Mouse (Mus musculus) forebrain, embryonic 15.5 days (tissue): ENCODE measurements around the gene Tm9sf4. TPM values are rescaled to one million over a fixed set of nuclear protein-coding genes. Genes with fewer than 3 reads are reported as not detected.

Experiments
- ATAC-seq: fragments of 200-750 bp; cut with Nextera tagmentation; replicated peaks from 2 replicates; pipeline ENCODE4 v1.8.0; 2017; ENCODE audit warnings: mild to moderate bottlenecking, moderate TSS enrichment, moderate library complexity
- H3K27ac ChIP-seq: fragments of 300-500 bp; sonication (generic); replicated peaks from 2 replicates; pipeline ENCODE4 v1.5.1; 2015; ENCODE audit warnings: mild to moderate bottlenecking, inconsistent platforms
- H3K27me3 ChIP-seq: fragments of 300-500 bp; sonication (generic); 2 replicates; pipeline ENCODE4 v1.6.1; 2015; ENCODE audit warnings: inconsistent platforms
- H3K36me3 ChIP-seq: fragments of 300-500 bp; sonication (generic); 2 replicates; pipeline ENCODE4 v1.6.1; 2015; ENCODE audit warnings: mild to moderate bottlenecking, inconsistent platforms
- H3K4me1 ChIP-seq: fragments of 300-500 bp; sonication (generic); 2 replicates; pipeline ENCODE4 v1.6.1; 2015; ENCODE audit warnings: inconsistent platforms
- H3K4me2 ChIP-seq: fragments of 300-500 bp; sonication (generic); replicated peaks from 2 replicates; pipeline ENCODE4 v1.6.1; 2015; ENCODE audit warnings: mild to moderate bottlenecking, inconsistent platforms
- H3K4me3 ChIP-seq: fragments of 300-500 bp; sonication (generic); 2 replicates; pipeline ENCODE4 v1.5.1; 2015; ENCODE audit warnings: mild to moderate bottlenecking, inconsistent platforms
- H3K9ac ChIP-seq: fragments of 300-500 bp; sonication (generic); replicated peaks from 2 replicates; pipeline ENCODE4 v1.6.1; 2015; ENCODE audit warnings: mild to moderate bottlenecking, inconsistent platforms
- H3K9me3 ChIP-seq: fragments of 300-500 bp; sonication (generic); 2 replicates; pipeline ENCODE4 v1.6.1; 2016; ENCODE audit warnings: inconsistent platforms
- WGBS: fragments of 180-500 bp; shearing (Covaris S2); methylation state at CpG from one replicate; pipeline ENCODE4 v1.1.7; 2015; ENCODE audit warnings: mixed read lengths; 5-methylcytosine and 5-hydroxymethylcytosine counted together
- polyA plus RNA-seq: library from polyadenylated mRNA; unstranded; fragments of >200 nt; fragmentation: Nextera tagmentation; extraction: Ambion mirVana; gene quantifications from 2 replicates; pipeline ENCODE4 v1.2.1, GENCODE M21; 2015

Gene Tm9sf4
- polyA plus RNA-seq, 1 experiment from 2014 or later: 71.9 TPM

DNA sequence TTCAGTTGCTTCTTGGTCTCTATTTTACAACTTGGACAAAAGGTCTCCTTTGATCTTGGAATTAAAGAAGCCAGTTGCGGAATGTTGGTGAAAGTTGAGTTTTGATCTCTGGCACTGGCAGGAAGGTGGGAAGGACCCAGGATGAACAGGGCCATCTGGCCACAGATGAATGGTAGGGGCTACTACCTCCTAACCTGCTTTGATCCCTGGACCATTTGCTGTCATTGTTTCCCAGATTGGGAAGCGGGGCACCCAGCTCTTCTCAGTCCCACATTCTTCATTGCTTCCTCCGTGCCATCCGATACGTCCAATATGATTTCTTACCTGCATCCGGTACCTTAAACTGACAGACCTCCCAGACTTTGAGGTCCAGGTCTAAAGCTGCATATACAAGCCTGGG lies 6.0 kb downstream of the Tm9sf4 start:
- no peak for ATAC-seq
- Histone ChIP-seq H3K9me3 (no peaks in the 10 kb centered on the region), H3K27me3 (0 out of 2 replicates have a peak, but pooled peaks cover 3% of the 10 kb centered on the region), H3K4me1 (peaks cover 17% of the 10 kb centered on the region), H3K9ac (no peak overlapping the region), H3K4me3 (no peak overlapping the region), H3K27ac (no peak overlapping the region), H3K36me3 (no peaks in the 10 kb centered on the region), H3K4me2 (no peak overlapping the region)
- 58% methylated on average over 6 of the region's 6 CpGs for WGBS

DNA sequence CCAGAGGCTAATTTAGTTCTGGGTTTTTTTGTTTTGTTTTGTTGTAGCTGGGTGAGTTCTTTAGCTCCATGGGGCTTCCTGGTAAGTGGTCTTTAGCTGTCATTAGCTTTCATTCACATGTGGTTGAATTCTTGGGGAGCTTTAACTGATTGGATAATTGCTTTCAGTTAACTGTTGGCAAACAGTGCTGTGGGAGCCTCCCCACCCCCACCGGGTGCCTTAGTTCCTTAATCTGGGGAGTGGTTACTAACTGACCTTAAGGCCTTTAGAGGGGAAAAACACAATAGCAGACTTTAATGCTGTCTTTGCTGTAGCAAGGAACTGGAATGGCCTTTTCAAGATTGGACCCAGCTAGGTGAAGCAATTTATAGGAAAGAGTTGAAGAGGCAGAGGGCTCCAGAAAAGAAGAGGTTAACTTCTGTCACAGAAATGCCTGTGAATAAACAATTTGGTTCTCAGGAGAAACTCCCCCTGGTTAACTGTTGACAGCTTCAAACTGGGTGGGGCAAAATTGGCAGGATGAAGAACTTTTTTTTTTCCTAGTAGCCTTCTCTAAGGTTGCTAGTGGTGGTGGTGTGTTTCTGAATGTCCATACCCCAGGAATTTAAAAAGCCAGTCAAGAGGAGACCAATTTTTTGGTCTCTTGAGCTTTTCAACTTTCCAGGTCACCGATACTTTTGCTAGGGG lies 7.2 kb downstream of the Tm9sf4 start:
- no peak overlapping the region for H3K9ac ChIP-seq
- WGBS: 12% methylated on average over 2 of the region's 2 CpGs
- no peak overlapping the region for H3K4me2 ChIP-seq
- H3K4me1 ChIP-seq: peaks cover 9% of the 10 kb centered on the region
- no peaks in the 10 kb centered on the region for H3K36me3 ChIP-seq
- no peak overlapping the region for H3K4me3 ChIP-seq
- H3K27ac ChIP-seq: no peak overlapping the region
- ATAC-seq: no peak
- H3K9me3 ChIP-seq: no peaks in the 10 kb centered on the region
- H3K27me3 ChIP-seq: 0 out of 2 replicates have a peak, but pooled peaks cover 3% of the 10 kb centered on the region

DNA sequence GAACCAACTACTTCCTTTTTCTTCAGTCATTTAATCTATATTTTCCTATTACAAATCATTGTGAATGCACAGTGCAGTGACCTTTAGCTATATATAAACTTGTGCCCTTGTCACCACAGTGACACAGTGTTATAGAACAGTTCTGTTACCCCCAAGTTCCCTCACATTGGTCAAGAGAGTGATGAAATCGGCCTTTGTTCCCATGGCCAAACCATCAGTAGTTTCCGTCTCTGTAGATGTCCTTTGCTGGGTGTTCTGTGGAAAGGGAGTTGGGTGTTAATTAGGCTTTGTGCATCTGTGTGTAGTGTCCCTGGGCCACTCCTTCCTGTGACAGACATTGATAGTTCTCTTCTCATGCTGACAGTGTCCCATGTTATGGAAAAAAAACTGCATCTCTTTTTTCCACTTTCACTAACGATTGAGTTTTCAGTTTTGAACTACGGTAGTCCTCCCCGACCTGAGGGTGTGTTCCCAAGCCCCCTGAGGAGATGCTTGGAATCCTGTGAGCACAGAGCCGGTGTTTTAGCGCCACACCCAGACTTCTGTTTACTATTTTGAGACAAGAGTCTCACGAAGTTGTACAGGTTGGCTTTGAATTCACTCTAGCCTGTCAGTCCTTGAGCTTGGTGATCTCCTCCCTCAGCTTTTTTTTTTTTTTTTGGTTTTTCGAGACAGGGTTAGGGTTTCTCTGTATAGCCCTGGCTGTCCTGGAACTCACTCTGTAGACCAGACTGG lies 9.6 kb downstream of the Tm9sf4 start:
- Histone ChIP-seq H3K4me2 (no peak overlapping the region), H3K27me3 (0 out of 2 replicates have a peak, but pooled peaks cover 3% of the 10 kb centered on the region), H3K4me1 (peaks cover 9% of the 10 kb centered on the region), H3K36me3 (no peaks in the 10 kb centered on the region), H3K9me3 (no peaks in the 10 kb centered on the region), H3K27ac (no peak overlapping the region), H3K9ac (no peak overlapping the region), H3K4me3 (no peak overlapping the region)
- WGBS: 86% methylated on average over 9 of the region's 9 CpGs
- ATAC-seq: no peak

DNA sequence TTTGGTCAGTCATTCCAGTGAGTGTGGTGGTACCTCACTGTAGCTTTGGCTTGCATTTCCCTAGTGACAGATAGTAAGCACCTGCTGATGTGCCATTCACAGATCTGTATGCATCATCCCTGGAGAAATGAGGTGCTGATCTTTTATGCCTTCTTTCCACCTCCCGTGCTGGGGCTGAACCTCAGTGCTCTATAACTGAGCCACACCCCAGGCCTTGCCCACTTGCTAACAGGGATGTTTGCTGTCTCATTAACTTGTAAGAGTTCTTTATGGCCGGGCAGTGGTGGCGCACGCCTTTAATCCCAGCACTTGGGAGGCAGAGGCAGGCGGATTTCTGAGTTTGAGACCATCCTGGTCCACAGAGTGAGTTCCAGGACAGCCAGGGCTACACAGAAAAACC lies 10.9 kb downstream of the Tm9sf4 start:
- ATAC-seq: no peak
- Histone ChIP-seq H3K9ac (no peak overlapping the region), H3K36me3 (no peaks in the 10 kb centered on the region), H3K4me3 (no peak overlapping the region), H3K9me3 (no peaks in the 10 kb centered on the region), H3K27ac (no peak overlapping the region), H3K4me2 (no peak overlapping the region), H3K27me3 (0 out of 2 replicates have a peak, but pooled peaks cover 3% of the 10 kb centered on the region), H3K4me1 (peaks cover 9% of the 10 kb centered on the region)
- WGBS: 94% methylated on average over 5 of the region's 5 CpGs

DNA sequence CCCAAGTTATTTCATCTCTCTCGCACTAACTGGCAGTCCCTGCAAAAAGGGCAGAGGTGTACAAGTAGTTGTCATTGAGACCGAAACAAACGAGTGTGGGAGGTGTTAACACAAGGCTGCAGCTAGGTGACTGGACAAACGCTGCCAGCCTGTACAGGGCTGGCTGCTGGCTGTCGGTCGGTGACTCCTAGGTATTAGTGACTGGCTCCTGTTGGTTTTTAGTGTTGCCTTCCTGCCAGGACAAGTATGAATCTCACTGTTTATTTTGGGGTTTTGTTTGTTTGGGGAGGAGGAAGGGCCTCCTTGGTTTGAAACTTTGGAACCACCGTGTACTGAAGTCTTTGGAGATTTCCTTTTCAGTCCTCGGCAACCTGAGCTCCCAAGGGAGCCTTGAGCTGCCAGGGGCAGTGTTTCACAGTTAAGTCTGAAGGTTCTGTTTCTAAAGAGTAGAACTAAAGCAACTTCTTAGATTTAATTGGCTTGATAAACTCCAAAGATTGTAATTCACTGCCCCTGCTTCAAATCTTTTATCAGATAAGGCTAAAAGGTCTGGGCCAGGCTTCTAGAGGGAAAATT lies 15.0 kb downstream of the Tm9sf4 start:
- WGBS: 87% methylated on average over 8 of the region's 8 CpGs
- Histone ChIP-seq H3K4me3 (no peak overlapping the region), H3K27ac (no peak overlapping the region), H3K27me3 (no peaks in the 10 kb centered on the region), H3K4me1 (no peaks in the 10 kb centered on the region), H3K9me3 (no peaks in the 10 kb centered on the region), H3K4me2 (no peak overlapping the region), H3K36me3 (peaks cover 13% of the 10 kb centered on the region; the same call in 1 of the 2 replicates), H3K9ac (no peak overlapping the region)
- no peak for ATAC-seq

DNA sequence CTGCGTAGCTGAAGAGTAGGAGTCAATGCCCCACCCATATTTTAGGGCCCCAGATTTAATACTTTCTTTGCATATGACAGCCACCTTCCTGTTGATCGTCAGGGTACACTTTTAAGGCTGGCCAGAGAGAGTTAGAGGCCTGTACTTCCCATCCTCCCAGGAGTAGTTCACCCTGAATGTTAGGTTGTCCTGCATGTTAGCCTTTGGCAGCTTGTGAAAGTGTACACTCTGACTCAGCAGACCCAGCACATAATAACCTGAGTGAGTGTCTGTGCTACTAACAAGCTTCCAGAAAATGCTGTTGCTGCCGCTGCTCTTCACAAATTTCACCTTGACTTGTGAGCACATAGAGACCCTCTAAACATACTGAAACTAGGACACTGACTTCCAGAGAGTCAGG lies 16.1 kb downstream of the Tm9sf4 start:
- H3K27me3 ChIP-seq: no peaks in the 10 kb centered on the region
- H3K36me3 ChIP-seq: peaks cover 20% of the 10 kb centered on the region
- WGBS: 92% methylated on average over 3 of the region's 3 CpGs
- ATAC-seq: no peak
- H3K4me3 ChIP-seq: no peak overlapping the region
- no peaks in the 10 kb centered on the region for H3K4me1 ChIP-seq
- no peak overlapping the region for H3K27ac ChIP-seq
- H3K9ac ChIP-seq: no peak overlapping the region
- H3K4me2 ChIP-seq: no peak overlapping the region
- H3K9me3 ChIP-seq: no peaks in the 10 kb centered on the region

DNA sequence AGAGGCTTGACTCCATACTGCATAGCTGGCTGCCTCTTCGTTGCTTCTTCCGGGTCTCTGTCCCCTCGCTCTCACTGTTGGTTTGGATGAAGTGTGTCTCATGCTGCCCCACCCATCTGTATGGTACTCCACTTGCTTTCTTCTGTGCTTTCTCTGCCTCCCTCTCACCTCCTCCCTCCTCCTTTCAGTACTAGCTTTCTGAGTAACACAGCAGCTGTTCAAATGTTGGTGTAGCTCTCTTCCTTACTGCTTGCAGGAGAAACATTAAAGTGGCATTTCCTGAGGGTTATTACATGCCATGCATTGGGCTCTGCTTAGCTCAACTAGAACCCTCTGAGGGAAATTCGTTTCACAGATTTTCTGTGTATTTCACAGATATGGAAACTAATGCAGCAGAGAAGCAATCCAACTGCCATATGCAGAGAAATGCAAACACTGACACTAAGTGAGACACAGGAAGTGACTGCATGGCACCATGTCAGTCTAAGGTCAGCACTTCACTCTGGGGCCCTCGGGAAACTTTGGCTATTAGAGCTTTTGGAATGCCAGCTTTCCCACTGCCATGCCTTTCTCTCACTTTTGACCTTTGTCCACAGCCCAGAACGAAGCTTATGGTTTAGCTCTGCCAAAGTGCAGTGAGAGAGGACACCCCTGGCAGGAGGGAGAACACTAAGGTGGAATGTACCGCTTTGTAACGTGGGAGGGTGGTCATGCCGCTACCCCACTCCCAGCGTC lies 18.2 kb downstream of the Tm9sf4 start:
- Histone ChIP-seq H3K27me3 (no peaks in the 10 kb centered on the region), H3K27ac (no peak overlapping the region), H3K4me2 (no peak overlapping the region), H3K36me3 (peaks cover 39% of the 10 kb centered on the region), H3K9ac (no peak overlapping the region), H3K9me3 (no peaks in the 10 kb centered on the region), H3K4me1 (no peaks in the 10 kb centered on the region), H3K4me3 (no peak overlapping the region)
- whole genome bisulfite sequencing: 86% methylated on average over 10 of the region's 10 CpGs
- ATAC-seq: no peak

DNA sequence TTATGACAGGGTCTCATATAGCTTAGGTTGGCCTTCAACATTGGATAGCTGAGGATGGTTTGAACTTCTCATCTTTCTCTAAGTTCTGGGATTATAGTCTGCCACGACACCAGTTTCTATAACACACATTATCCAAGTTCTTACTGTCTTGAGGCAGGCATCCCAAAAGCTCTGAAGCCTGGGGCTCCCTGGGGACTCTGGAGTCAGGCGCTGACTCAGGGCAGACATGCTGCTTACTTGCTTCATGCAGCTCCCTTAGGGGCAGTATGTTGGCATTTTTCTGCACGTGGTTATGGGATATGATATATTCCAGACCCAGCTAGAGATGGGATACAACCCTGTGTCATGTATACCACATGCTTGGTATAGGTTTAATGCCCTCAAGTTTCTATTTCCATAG lies 18.9 kb downstream of the Tm9sf4 start:
- H3K36me3 ChIP-seq: peaks cover 45% of the 10 kb centered on the region
- H3K27ac ChIP-seq: no peak overlapping the region
- no peaks in the 10 kb centered on the region for H3K4me1 ChIP-seq
- H3K4me2 ChIP-seq: no peak overlapping the region
- WGBS: 92% methylated on average over 3 of the region's 3 CpGs
- H3K9me3 ChIP-seq: no peaks in the 10 kb centered on the region
- no peaks in the 10 kb centered on the region for H3K27me3 ChIP-seq
- no peak overlapping the region for H3K4me3 ChIP-seq
- no peak overlapping the region for H3K9ac ChIP-seq
- no peak for ATAC-seq

DNA sequence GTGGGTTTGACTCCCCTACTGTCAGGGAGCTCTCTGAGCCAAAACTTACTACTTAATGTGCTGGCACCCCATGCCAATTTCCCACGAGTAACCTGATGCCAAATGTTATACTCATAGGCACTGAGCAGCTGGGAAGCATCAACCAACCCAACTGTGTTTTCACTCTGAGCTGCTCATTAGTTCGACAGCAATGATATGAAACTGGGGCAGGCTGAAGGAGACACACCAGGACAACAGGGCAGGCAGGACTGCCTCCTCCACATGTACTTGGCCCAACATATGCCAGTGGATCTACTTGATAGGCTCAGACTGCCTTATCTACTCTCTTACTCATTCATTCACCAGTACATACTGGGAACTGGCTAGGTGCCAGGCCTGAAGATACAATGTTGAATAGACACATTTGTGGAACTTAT lies 25.1 kb downstream of the Tm9sf4 start:
- Histone ChIP-seq H3K27me3 (no peaks in the 10 kb centered on the region), H3K4me3 (no peak overlapping the region), H3K27ac (no peak overlapping the region), H3K9me3 (no peaks in the 10 kb centered on the region), H3K4me2 (no peak overlapping the region), H3K9ac (no peak overlapping the region), H3K36me3 (peaks cover 74% of the 10 kb centered on the region), H3K4me1 (0 out of 2 replicates have a peak, but pooled peaks cover 10% of the 10 kb centered on the region)
- peak; percentile 76 for ATAC-seq
- 49% methylated on average over 2 of the region's 2 CpGs for WGBS

DNA sequence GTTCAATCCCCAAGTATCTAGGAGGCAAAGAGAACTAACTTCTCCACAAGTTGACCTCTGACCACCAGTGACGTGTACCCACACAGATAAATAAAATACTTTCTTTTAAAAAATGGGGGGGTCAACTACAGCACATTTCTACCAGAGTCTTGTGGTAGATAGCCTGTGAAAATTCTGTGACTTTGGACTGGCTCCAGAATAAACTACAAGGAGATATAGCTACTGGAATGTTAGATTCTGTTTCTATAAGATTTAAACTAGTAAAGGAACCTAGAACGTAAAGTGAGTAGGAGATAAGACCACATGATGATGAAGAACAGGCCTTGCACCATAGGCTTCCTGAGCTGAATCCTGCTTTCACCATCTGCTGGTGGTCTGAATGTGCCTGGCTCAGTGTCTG lies 26.7 kb downstream of the Tm9sf4 start:
- WGBS: 92% methylated on average over 2 of the region's 2 CpGs
- ATAC-seq: no peak
- H3K9ac ChIP-seq: no peak overlapping the region
- peaks cover 75% of the 10 kb centered on the region for H3K36me3 ChIP-seq
- H3K4me1 ChIP-seq: 0 out of 2 replicates have a peak, but pooled peaks cover 10% of the 10 kb centered on the region
- no peak overlapping the region for H3K27ac ChIP-seq
- H3K27me3 ChIP-seq: no peaks in the 10 kb centered on the region
- no peak overlapping the region for H3K4me3 ChIP-seq
- H3K9me3 ChIP-seq: no peaks in the 10 kb centered on the region
- no peak overlapping the region for H3K4me2 ChIP-seq

DNA sequence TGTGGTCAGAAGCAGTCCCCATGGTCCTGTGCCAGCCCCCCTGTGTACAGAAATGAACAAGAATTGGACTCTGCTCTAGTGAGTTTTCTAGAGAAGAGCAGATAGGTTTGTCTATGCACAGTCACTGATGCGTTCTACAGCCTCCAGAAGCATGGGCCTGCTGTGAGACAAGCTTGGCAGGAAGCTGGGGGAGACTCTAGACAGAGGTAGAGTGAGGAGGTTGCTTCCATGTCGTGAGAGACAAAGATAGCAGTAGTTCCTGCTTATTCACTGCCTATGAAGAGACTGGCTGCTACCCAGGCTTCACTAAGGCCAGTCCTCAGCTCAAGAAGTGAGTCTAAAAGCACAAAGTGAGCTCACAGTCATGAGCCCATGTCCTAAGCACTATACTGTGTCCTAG lies 30.1 kb downstream of the Tm9sf4 start:
- ATAC-seq: no peak
- no peak overlapping the region for H3K4me2 ChIP-seq
- peaks cover 77% of the 10 kb centered on the region for H3K36me3 ChIP-seq
- no peak overlapping the region for H3K9ac ChIP-seq
- H3K27ac ChIP-seq: no peak overlapping the region
- 71% methylated on average over 2 of the region's 2 CpGs for WGBS
- no peaks in the 10 kb centered on the region for H3K27me3 ChIP-seq
- 0 out of 2 replicates have a peak, but pooled peaks cover 6% of the 10 kb centered on the region for H3K4me1 ChIP-seq
- H3K4me3 ChIP-seq: no peak overlapping the region
- H3K9me3 ChIP-seq: no peaks in the 10 kb centered on the region

DNA sequence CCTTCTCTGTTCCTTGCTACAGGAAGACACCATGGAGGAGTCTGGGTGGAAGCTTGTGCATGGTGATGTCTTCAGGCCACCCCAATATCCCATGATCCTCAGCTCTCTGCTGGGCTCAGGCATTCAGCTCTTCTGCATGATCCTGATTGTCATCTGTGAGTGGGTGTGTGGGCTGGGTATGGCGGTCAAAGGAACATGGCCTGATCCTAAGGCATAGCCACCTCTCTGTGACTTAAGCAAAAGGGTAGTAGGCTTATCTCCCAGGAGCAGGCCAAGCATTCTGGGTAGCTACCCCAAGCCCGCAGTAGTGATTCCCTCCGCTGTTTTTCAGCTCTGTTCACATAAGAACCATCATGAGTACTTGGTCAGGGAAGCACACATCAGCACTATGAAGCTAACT lies 33.2 kb downstream of the Tm9sf4 start:
- Histone ChIP-seq H3K27ac (no peak overlapping the region), H3K9ac (no peak overlapping the region), H3K4me3 (no peak overlapping the region), H3K4me2 (no peak overlapping the region), H3K27me3 (no peaks in the 10 kb centered on the region), H3K9me3 (no peaks in the 10 kb centered on the region), H3K36me3 (peaks cover 73% of the 10 kb centered on the region), H3K4me1 (no peaks in the 10 kb centered on the region)
- no peak for ATAC-seq
- 96% methylated on average over 3 of the region's 3 CpGs for WGBS
